Mouse (Mus musculus): ENCODE measurements around the gene Tbcd. TPM values are rescaled to one million over a fixed set of nuclear protein-coding genes. Genes with fewer than 3 reads are reported as not detected.

Gene Tbcd
- polyA plus RNA-seq, 1 experiment, result 51.3 TPM

DNA sequence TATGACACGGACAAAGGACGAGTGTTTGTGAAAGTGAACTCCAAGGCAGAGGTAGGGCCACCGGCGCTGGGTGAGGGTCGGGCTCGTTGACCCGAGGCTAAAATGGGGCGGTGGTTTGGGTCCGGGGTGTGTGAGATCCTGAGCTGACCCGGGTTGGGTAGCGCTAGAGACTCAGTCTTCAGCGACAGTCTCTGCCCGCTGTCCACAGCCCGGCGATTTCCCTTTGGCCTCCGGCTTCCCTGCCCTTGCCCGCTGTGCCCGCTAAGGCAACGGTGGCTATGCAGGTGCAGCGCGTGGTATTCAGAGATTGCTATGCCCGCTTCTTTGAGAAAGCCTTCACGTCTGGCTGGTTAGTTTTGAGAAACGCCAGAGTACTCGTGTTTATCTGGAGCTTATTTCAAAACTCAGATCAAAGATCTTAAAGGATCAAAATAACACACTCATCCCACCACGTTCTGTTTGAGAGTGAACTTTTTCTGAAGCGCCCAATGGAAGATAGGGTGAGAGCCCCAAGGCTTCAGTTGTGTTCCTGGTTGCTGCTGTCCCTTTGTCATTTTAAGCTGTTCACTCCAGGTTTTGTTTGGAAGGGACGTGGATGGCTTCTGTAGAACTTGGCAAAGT is 30.1 kb upstream of the Tbcd start:
- WGBS, result under 1% methylated on average over 28 of the region's 28 CpGs
- H3K4me3 ChIP-seq (replicated peaks; ENCODE audit: extremely low read depth, low read depth, low read length), result peak overlapping the region; percentile 98
- H3K4me1 ChIP-seq (ENCODE audit: control insufficient read depth, insufficient read depth, low read length), result peaks cover 7% of the 10 kb centered on the region
- no peak for DNase-seq
- TF ChIP-seq POLR2A (IDR thresholded peaks at IDR 0.05; ENCODE audit: borderline replicate concordance, extremely low read depth, low read depth, low read length) (no peak), CTCF (IDR thresholded peaks at IDR 0.05; ENCODE audit: insufficient read depth, low read length) (no peak)

DNA sequence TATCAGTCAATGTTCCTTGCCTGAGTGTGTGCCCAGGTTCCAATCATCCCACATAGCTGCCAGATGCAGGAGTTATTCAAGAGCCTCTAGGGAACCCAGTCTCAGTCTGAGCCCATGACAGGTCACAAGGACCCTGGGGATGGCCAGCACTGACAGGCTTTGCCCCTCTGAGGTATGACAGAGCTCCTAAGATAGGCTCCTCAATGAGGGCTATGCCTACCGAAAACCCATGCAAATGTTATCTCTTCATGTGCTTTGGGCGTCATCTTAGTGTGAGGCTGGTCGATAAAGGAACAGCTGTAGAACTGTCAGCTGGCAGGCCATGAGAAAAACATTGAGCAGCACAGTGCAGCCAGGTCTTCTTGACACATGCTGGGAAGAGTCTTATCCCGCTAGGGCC is 18.4 kb upstream of the Tbcd start:
- Histone ChIP-seq H3K4me1 (ENCODE audit: control insufficient read depth, insufficient read depth, low read length) (peaks cover 4% of the 10 kb centered on the region; the same call in 1 of the 2 replicates), H3K4me3 (replicated peaks; ENCODE audit: extremely low read depth, low read depth, low read length) (no peak overlapping the region)
- TF ChIP-seq POLR2A (IDR thresholded peaks at IDR 0.05; ENCODE audit: borderline replicate concordance, extremely low read depth, low read depth, low read length) (no peak), CTCF (IDR thresholded peaks at IDR 0.05; ENCODE audit: insufficient read depth, low read length) (no peak)
- no peak for DNase-seq
- 75% methylated on average over 4 of the region's 4 CpGs for WGBS

DNA sequence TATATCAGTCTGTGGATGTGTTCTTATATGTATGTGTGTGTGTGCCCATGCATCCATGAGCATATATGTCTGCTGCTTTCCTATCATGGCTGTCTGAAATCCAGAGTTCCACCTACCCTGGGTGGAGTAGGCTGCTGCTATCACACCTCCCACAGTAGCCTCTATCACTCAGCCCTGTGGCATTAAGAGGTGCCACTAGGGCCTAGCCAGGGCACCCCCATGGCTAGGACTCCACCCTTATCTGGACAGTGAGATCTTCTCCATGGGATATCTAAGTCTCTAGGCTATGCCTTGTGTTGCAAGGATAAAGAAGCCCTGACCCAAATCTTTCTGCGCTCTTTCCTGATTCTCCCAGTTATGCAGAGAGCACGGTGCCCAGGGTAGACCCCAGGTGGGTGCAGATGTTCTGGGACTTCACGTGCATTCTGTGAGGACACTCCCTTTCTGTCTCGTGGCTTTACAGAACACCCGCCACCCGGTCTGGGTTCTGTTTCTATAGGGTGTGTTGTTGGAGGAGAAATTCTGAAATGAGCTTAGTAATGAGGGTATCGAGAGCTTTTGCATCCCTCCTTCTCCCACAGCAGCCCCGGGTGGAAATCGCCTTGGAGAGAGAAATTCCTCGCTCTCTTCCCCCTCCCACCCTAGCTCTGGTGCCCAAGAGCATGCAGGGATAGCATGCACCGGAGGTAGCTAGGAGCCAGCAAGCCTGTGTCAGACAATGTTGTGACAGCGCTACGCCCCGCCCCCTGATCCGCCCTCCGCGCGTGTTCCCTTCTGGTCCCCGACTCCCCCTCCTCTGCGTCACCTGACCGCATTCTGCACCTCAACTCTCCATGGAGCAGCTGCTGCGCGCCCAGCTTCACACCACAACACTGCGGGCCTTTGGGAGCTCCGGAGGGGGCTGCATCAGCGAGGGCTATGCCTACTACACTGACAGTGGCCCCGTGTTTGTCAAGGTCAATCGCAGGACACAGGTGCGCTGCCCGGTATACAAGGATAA is 17.3 kb upstream of the Tbcd start, which contains the start of gene Fn3k:
Fn3k (plus strand) TSS at position 758 of the 1,000 bp plus-strand sequence.
- Histone ChIP-seq H3K4me3 (replicated peaks; ENCODE audit: extremely low read depth, low read depth, low read length) (peak within 1 kb of the TSS; percentile 66), H3K4me1 (ENCODE audit: control insufficient read depth, insufficient read depth, low read length) (peaks cover 4% of the 10 kb centered on the region; the same call in 1 of the 2 replicates)
- DNase-seq, result peak; percentile 84
- TF ChIP-seq POLR2A (IDR thresholded peaks at IDR 0.05; ENCODE audit: borderline replicate concordance, extremely low read depth, low read depth, low read length), result peak; percentile 28; the same call in 1 of the 2 replicates
- no peak for TF ChIP-seq CTCF (IDR thresholded peaks at IDR 0.05; ENCODE audit: insufficient read depth, low read length)
- whole genome bisulfite sequencing, result 6% methylated on average over 30 of the region's 30 CpGs

DNA sequence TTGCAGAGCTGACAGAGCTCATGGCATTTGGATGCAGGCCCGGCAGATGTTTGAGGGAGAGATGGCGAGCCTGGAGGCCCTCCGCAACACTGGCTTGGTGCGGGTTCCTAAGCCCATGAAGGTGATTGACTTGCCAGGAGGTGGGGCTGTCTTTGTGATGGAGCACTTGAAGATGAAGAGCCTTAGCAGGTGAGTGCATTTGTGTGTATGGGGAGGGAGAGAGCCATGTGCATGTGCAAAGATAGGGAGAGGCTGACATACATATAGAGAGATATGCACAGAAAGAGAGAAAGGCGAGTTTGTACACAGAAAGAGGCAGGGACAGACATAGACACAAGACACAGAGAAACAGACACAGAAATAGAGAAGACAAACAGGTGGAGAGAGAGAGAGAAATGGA is 14.5 kb upstream of the Tbcd start:
- WGBS, result 70% methylated on average over 5 of the region's 5 CpGs
- Histone ChIP-seq H3K4me1 (ENCODE audit: control insufficient read depth, insufficient read depth, low read length) (peaks cover 4% of the 10 kb centered on the region; the same call in 1 of the 2 replicates), H3K4me3 (replicated peaks; ENCODE audit: extremely low read depth, low read depth, low read length) (no peak overlapping the region)
- TF ChIP-seq CTCF (IDR thresholded peaks at IDR 0.05; ENCODE audit: insufficient read depth, low read length), result no peak
- TF ChIP-seq POLR2A (IDR thresholded peaks at IDR 0.05; ENCODE audit: borderline replicate concordance, extremely low read depth, low read depth, low read length), result no peak
- no peak for DNase-seq

DNA sequence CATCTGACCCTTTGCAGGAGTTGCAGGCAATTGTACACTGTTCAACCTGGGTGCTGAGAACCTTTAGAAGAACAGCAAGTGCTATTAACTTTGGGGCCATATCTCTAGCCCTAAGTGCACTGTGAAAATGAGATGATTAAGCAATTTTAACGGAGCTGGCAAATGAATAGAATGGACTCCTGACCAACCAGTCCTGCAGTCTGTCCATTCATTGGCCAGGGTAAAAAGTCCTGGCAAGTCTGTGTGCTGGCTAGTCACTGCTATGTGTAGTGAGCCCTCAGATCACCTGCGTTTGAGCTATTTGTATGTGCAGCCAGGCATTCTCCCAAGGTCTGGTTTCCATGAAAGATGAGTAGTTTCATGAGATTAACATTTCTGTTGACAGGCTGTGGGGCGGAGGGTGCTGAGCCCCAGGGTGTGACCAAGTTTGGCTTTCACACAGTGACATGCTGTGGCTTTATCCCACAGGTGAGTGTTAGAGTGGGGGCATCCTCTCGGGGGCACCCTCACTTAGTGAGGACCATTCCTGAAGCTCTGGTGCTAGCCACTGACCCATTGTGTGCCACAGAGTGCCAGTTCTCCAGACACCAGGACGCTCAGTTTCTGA is 12.0 kb upstream of the Tbcd start:
- Histone ChIP-seq H3K4me3 (replicated peaks; ENCODE audit: extremely low read depth, low read depth, low read length) (no peak overlapping the region), H3K4me1 (ENCODE audit: control insufficient read depth, insufficient read depth, low read length) (no peaks in the 10 kb centered on the region)
- no peak for TF ChIP-seq CTCF (IDR thresholded peaks at IDR 0.05; ENCODE audit: insufficient read depth, low read length)
- TF ChIP-seq POLR2A (IDR thresholded peaks at IDR 0.05; ENCODE audit: borderline replicate concordance, extremely low read depth, low read depth, low read length), result no peak
- DNase-seq, result no peak
- 64% methylated on average over 5 of the region's 5 CpGs for WGBS

DNA sequence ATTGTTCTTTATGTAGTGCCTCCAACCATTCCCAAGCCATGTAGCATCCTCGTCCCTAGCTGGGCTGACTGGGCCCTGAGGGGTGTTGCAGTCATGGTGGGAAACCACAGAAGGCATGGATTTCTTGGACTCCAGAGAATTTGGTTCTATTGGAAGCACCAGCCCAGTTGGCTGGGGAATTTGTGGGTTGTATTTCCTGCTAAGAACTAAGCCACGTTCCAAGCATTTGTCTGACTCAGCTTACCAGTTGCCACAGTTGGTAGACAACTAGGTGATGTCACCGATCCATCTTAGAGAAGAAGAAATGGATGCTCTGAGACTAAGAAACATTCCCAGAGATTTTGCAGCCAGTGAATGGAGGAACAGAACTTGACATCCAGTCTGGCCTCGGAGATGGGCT is 10.1 kb upstream of the Tbcd start:
- no peak for DNase-seq
- WGBS, result 79% methylated on average over 4 of the region's 4 CpGs
- TF ChIP-seq CTCF (IDR thresholded peaks at IDR 0.05; ENCODE audit: insufficient read depth, low read length) (no peak), POLR2A (IDR thresholded peaks at IDR 0.05; ENCODE audit: borderline replicate concordance, extremely low read depth, low read depth, low read length) (no peak)
- Histone ChIP-seq H3K4me3 (replicated peaks; ENCODE audit: extremely low read depth, low read depth, low read length) (no peak overlapping the region), H3K4me1 (ENCODE audit: control insufficient read depth, insufficient read depth, low read length) (no peaks in the 10 kb centered on the region)

DNA sequence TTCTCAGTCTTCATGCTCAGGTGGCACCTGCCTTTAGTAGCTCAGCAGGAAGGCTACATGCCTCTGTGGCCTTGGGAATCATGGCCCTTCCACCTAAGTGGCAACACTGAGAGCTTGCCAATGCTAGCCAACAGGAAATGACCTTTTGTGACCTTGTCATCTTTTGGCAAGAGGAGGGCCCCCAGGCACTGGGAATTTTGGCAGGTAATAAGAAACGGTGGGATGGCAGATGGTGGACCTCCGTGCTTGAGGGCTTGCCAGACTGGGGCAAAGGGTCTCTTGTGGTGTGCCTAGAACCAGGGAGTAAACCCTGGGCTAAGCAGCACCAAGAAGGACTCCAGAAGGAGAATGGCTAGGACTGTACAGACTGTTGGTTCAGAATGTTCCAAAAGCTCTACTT is 9.7 kb upstream of the Tbcd start:
- TF ChIP-seq CTCF (IDR thresholded peaks at IDR 0.05; ENCODE audit: insufficient read depth, low read length), result no peak
- TF ChIP-seq POLR2A (IDR thresholded peaks at IDR 0.05; ENCODE audit: borderline replicate concordance, extremely low read depth, low read depth, low read length), result no peak
- H3K4me1 ChIP-seq (ENCODE audit: control insufficient read depth, insufficient read depth, low read length), result no peaks in the 10 kb centered on the region
- H3K4me3 ChIP-seq (replicated peaks; ENCODE audit: extremely low read depth, low read depth, low read length), result no peak overlapping the region
- 43% methylated on average over 2 of the region's 2 CpGs for whole genome bisulfite sequencing
- no peak for DNase-seq

DNA sequence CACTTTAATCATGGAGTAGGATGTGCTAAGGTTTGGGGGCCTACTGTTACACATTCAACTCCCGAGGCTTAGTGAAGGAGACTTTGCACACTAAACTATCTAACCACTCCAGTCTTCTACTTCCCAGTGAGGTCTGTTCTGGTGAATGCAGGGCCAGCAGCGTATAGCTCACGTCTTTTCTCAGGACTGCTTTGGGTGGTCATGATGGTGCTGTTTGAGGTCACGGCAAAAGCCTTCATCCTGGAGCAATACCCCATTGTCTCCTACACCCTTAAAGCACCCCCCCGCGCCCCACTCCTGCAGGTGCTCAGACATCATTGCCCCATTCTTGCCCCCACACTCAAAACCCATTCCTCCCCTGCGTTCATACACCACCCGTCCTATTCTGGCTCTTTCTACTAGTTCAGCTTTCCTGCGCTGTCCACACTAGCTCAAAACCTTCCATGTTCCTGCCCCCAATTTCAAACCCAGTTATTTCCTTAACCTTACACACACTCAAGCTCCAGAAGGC is 478 bp upstream of the Tbcd start:
- no peak for DNase-seq
- WGBS, result 31% methylated on average over 9 of the region's 9 CpGs
- H3K4me3 ChIP-seq (replicated peaks; ENCODE audit: extremely low read depth, low read depth, low read length), result peak overlapping the region; percentile 69
- TF ChIP-seq CTCF (IDR thresholded peaks at IDR 0.05; ENCODE audit: insufficient read depth, low read length) (no peak), POLR2A (IDR thresholded peaks at IDR 0.05; ENCODE audit: borderline replicate concordance, extremely low read depth, low read depth, low read length) (no peak)
- H3K4me1 ChIP-seq (ENCODE audit: control insufficient read depth, insufficient read depth, low read length), result peaks cover 5% of the 10 kb centered on the region

- H3K4me3 ChIP-seq (replicated peaks; ENCODE audit: extremely low read depth, low read depth, low read length), result no peak overlapping the region
- no peaks in the 10 kb centered on the region; the same call in 1 of the 2 replicates for H3K4me1 ChIP-seq (ENCODE audit: control insufficient read depth, insufficient read depth, low read length)
- TF ChIP-seq CTCF (IDR thresholded peaks at IDR 0.05; ENCODE audit: insufficient read depth, low read length) (0 out of 2 replicates have a peak, but pooled peaks have one; percentile 17), POLR2A (IDR thresholded peaks at IDR 0.05; ENCODE audit: borderline replicate concordance, extremely low read depth, low read depth, low read length) (no peak)
- DNase-seq, result no peak
- WGBS, result 94% methylated on average over 3 of the region's 3 CpGs
These were observed 6.1 kb downstream of the Tbcd start for GRCm38 (mm10) chr11:121457874-121458273.

Measured in lung, adult 2 months (tissue).